Mouse (Mus musculus): ENCODE data around the gene Zfp568.

Zfp568 gene

GRCm38 (mm10) chr7:29989031-29989430 is 5.3 kb downstream of the Zfp568 start:
- no peak for DNase-seq (ENCODE audit: low spot score)

DNA sequence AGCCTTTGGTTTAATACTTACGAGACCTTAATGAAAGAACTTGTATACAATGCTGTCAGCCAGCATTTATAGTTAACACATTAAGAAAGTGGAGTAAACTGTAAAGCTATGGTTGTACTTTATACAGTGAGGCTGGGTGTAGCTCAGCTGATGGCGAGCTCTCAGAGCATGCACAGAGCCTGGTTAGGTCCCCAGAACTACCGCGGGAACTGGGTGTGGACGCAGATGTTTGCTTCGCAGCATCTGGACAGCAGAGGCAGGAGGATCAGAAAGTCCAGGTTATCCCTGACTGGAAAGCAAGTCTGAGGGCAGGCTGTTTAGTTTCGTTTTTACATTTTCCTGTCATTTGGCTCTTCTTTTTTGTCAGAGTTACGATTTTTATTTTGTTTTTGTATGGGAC is 8.9 kb downstream of the Zfp568 start:
- DNase-seq (ENCODE audit: low spot score), result no peak

DNA sequence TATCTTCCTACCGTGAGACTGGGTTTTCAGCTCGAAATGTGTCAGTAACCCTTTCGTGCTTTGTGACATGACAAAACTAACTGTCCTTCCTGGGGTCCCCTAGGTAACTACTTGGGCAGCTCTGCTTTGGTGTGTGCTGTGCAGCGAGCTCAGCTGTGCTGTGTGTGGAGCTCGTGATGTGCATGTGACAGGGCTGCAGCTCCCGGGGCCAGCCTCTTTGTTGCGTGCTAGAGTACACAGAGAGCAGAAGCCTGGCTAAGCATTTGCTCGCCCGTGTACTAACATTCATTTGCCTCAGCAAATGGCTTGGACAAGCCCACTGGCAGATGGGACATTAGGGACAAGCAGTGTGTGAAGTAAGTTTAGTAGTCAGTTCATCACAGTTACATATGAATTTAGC is 9.6 kb downstream of the Zfp568 start:
- no peak for DNase-seq (ENCODE audit: low spot score)

- DNase-seq (ENCODE audit: low spot score), result no peak
Observed at GRCm38 (mm10) chr7:29995134-29995533, 11.4 kb downstream of the Zfp568 start.

- no peak for DNase-seq (ENCODE audit: low spot score)
Observed at GRCm38 (mm10) chr7:30000601-30001000, 16.8 kb downstream of the Zfp568 start.

- no peak for DNase-seq (ENCODE audit: low spot score)
Observed at GRCm38 (mm10) chr7:30007601-30008000, 23.8 kb downstream of the Zfp568 start.

DNA sequence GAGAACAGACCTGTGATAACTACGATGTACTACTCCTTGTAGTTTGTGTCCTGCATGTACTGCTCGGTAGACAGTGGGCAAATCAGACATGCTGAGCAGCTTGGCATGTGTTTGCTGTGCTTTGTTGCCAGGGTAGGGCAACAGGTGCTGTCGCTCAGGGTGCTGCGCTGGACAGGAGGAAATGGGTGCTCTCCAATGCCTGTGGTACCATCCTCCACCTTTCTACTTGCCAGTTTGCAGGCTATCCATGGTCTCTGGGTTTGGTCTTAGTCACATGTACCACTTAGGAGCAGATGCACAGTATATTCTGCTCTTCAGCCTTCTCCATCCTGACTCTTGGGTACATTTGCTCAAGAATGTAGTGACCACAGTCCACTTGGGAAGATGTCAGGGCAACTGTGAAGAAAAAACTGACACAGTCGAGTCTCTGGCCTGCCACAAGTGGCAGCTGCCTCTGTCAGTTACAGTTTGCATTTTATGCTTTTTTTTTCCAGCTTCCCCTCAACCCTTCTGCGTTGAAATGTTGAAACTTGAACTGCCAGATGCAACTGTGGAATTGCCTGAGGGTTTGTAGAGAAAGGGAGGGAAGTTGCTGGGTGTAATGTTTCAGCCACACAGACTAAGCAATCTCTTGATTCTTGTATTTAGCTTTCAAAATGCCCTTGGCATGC is 24.4 kb downstream of the Zfp568 start:
- no peak for DNase-seq (ENCODE audit: low spot score)

- DNase-seq (ENCODE audit: low spot score), result peak; percentile 25
Observed at GRCm38 (mm10) chr7:30009321-30010085, 25.7 kb downstream of the Zfp568 start.

- DNase-seq (ENCODE audit: low spot score), result no peak
Observed at GRCm38 (mm10) chr7:30010551-30011195, 26.9 kb downstream of the Zfp568 start.

DNA sequence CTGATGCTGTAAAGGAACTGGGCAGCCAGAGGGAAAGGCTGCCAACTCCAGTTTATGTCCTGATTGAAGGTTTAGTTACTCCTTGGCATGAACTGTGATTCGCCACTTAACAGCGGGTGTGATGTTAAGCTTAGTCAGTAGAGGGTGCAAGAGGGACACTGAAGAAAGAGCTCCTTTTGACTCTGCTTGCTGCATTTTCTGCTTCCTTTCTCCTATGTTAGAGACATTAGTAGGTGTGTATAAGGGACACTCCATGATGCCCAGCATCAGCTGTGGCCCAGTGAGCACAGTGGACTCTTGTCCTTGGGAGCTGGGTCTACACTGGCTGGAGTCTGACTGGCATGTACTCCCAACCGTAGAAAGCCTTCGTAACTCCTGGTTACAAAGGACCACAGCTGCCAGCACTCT is 29.2 kb downstream of the Zfp568 start:
- DNase-seq (ENCODE audit: low spot score), result peak; percentile 49

GRCm38 (mm10) chr7:30017226-30017625 is 33.5 kb downstream of the Zfp568 start:
- no peak for DNase-seq (ENCODE audit: low spot score)

GRCm38 (mm10) chr7:30019543-30019942 is 35.8 kb downstream of the Zfp568 start:
- no peak for DNase-seq (ENCODE audit: low spot score)

DNA sequence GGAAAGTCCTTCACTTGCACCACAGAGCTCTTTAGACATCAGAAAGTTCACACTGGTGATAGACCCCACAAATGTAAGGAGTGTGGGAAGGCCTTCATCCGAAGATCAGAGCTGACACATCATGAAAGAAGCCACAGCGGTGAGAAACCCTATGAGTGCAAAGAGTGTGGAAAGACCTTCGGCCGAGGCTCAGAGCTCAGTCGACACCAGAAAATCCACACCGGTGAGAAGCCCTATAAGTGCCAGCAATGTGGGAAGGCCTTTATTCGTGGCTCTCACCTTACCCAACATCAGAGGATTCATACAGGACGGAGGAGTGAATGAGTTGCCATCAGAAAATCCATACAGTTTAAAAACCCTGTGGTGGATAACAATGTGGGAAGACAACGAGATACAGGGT is 39.6 kb downstream of the Zfp568 start:
- no peak for DNase-seq (ENCODE audit: low spot score)

DNA sequence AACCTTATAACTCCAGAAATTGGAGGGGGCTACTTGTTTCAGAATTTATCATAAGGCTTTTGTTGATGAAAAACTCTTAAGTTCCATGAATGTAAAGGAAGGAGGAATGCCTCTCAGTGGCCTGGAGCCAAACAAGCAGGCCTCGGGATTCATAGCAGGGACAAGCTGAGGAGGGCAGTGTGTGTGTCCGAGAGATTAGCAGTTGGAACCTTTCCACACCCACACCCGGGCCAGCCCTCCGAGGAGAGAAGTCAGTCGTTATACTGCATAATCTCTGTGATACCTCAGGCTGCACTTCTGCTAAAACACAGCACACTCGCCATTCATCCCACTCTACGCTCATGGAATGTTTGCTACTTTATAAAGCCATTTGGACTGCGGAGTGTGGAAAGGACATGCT is 40.0 kb downstream of the Zfp568 start:
- no peak for DNase-seq (ENCODE audit: low spot score)

DNA sequence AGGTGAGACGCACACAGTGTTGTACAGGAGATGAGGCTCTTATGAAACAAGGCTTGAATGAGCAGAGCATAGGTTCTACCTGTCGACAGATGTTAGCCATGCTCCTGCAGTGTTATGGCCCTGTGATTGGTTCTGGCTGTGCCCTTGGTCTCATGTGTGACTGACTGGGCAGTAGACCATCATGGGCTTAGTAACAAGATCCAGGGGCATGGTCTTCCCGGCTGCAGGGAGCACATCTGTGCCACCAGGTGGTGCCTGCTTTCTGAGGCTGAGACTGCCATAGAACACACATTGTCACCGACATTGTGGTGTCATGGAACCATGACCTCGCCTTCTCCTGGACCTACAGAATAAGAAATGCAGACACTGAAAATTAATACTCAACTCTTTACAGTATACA is 41.6 kb downstream of the Zfp568 start:
- no peak for DNase-seq (ENCODE audit: low spot score)

DNA sequence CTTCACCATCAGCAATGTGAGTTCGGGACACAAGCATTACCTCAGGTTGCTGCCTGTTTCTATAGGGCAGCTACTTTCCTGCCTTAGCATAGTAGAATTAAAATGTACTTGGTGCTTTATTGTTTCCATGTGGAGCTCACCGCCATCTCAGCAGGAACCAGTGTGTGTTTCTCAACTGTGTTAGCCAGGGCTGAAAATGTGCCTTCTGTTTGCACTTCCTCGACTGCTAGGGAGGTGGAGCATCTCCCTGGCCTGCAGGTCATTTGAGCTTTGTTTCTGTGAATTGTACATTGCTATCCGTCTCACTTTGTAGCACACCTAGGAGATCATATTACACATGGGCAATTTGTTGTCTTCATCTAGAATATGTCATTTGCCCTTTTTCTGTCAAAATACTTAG is 43.6 kb downstream of the Zfp568 start:
- DNase-seq (ENCODE audit: low spot score), result no peak

- no peak for DNase-seq (ENCODE audit: low spot score)
Observed at GRCm38 (mm10) chr7:30028572-30028971, 44.8 kb downstream of the Zfp568 start.

DNA sequence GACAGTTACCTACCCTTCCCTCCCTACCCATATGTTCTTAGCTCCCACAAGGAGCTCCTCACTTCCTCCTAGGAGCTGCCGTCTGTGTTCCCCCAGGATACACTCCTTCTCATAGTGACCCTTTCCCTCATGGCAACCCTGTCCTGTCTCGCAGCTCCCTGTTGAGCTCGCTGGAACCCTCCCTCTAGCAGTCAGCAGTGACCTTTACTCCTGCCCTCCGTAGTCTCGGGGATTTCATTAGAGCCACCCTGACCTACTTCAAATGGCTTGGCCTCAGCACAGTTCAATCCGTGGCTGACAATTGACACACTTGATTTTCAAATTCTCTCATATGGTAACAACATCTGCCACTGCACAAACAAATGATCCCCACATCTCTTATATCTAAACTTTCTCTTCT is 46.9 kb downstream of the Zfp568 start:
- DNase-seq (ENCODE audit: low spot score), result no peak

- DNase-seq (ENCODE audit: low spot score), result no peak
Observed at GRCm38 (mm10) chr7:30031379-30031778, 47.6 kb downstream of the Zfp568 start.

DNA sequence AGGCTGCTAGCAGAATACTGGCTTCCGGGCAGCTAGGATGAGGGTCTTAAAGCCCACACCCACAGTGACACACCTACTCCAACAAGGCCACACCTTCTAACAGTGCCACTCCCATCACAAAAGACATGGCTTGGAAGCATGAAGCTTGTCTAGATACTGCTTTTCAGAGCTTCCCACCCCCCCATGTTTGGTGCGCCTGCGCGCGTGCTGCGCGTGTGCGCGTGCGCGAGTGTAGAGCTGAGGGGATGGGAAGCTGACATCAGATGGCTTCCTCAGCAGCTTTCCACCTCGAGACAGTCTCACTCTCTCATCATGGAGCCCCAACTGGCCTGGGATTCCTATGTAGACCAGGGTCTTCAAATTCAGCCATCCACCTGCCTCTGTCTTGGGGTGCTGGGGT is 50.6 kb downstream of the Zfp568 start:
- no peak for DNase-seq (ENCODE audit: low spot score)

DNA sequence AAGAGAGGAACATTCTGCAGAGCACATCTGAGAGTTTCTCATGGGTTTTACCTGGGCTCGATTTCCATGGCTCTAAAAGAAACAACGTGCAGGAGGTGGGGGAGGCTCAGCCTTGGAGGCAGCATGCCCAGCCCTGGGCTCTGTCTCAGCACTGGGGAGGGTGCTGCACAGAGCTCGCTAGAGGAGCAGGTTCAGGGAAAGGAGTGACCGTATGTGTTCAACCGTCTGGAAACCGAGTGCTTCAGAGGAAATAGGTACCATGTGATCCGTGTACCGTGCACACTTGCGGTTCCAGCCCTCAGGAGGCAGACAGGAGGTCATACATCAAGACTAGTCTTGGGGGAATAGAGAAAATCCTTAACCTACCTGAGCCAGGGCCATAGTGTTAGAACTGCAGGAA is 60.6 kb downstream of the Zfp568 start:
- DNase-seq (ENCODE audit: low spot score), result no peak

GRCm38 (mm10) chr7:30048126-30048525 is 64.4 kb downstream of the Zfp568 start:
- DNase-seq (ENCODE audit: low spot score), result peak; percentile 29

DNA sequence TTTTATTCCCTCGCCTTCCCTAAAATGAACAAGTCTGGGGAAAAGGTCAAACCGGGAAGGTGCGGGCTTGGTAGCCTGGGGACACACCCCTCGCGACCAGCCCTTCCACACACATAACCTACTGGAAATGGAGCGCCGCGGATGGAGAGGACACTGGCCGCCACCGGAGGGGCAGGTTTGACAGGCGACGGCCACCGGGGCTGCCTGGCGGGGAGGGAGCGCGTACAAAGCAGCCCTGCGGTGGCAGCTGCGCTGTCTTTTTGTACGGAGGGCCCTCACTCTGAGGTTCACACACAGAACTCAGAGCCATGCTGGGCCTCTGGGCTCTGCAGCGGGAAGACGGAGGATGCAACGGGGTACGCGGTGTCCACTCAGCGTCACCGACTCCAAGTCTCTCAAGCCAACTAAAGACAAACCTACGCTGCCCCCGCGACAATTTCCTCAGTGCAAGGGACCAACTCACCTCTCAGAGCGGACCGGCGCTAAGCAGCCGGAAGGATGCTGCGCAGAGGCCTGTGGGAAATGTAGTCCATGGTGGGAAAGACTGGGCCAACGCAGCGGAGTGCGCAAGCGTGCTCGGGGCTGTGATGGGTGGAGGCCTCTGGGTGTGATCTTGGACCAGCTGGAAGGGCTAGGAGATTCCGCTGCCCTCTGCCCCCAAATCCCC is 67.3 kb downstream of the Zfp568 start, which contains the start of gene Zfp14:
TSS of gene Zfp14 (minus strand) at position 499 of the 667 bp plus-strand sequence.
- peak; percentile 72 for DNase-seq (ENCODE audit: low spot score)
